Mouse (Mus musculus) neural tube, embryonic 11.5 days (tissue): ENCODE data around the gene Fam20a. TPM values are rescaled to one million over a fixed set of nuclear protein-coding genes. Genes with fewer than 3 reads are reported as not detected.

ENCODE experiments used
- ATAC-seq: fragments of 200-750 bp; cut with Nextera tagmentation; 2 replicates; pipeline ENCODE4 v1.8.0; 2017; ENCODE audit warnings: moderate number of reproducible peaks, mild to moderate bottlenecking, moderate TSS enrichment, moderate library complexity; ENCODE audit not compliant: insufficient read depth, low FRiP score, low TSS enrichment
- DNase-seq: peaks from one replicate; pipeline ENCODE4 v3.0.0-alpha.2; 2015; ENCODE audit warnings: low spot score
- H3K27ac ChIP-seq: fragments of 300-500 bp; sonication (generic); 2 replicates; pipeline ENCODE4 v1.5.1; 2014; ENCODE audit warnings: low read depth, mild to moderate bottlenecking, low read length
- H3K27me3 ChIP-seq: fragments of 300-500 bp; sonication (generic); 2 replicates; pipeline ENCODE4 v1.6.1; 2014; ENCODE audit warnings: mild to moderate bottlenecking, low read length, mixed read lengths; ENCODE audit not compliant: control insufficient read depth, insufficient read depth
- H3K36me3 ChIP-seq: fragments of 300-500 bp; sonication (generic); 2 replicates; pipeline ENCODE4 v1.6.1; 2014; ENCODE audit warnings: mild to moderate bottlenecking, low read length, moderate library complexity, mixed read lengths; ENCODE audit not compliant: control insufficient read depth, insufficient read depth
- H3K4me1 ChIP-seq: fragments of 300-500 bp; sonication (generic); 2 replicates; pipeline ENCODE4 v1.6.1; 2014; ENCODE audit warnings: low read length, mixed read lengths; ENCODE audit not compliant: control insufficient read depth, insufficient read depth
- H3K4me2 ChIP-seq: fragments of 300-500 bp; sonication (generic); 2 replicates; pipeline ENCODE4 v1.6.1; 2014; ENCODE audit warnings: low read depth, mild to moderate bottlenecking, moderate library complexity
- H3K4me3 ChIP-seq: fragments of 300-500 bp; sonication (generic); 2 replicates; pipeline ENCODE4 v1.5.1; 2014; ENCODE audit warnings: low read depth, low read length
- H3K9ac ChIP-seq: fragments of 300-500 bp; sonication (generic); 2 replicates; pipeline ENCODE4 v1.6.1; 2014; ENCODE audit warnings: mild to moderate bottlenecking, low read length
- H3K9me3 ChIP-seq: fragments of 300-500 bp; sonication (generic); 2 replicates; pipeline ENCODE4 v1.6.1; 2016; ENCODE audit warnings: low read length; ENCODE audit not compliant: control insufficient read depth
- WGBS: fragments of 180-500 bp; shearing (Covaris S2); extraction: QIAGEN DNeasy Blood & Tissue Kit; methylation state at CpG from one replicate; pipeline ENCODE4 v1.1.7; 2014; 5-methylcytosine and 5-hydroxymethylcytosine counted together
- polyA plus RNA-seq: library from polyadenylated mRNA; unstranded; fragments of >200 nt; fragmentation: Nextera tagmentation; extraction: Ambion mirVana; gene quantifications from 2 replicates; pipeline ENCODE4 v1.2.1, GENCODE M21; 2014

Gene Fam20a
- polyA plus RNA-seq, 1 experiment from 2014 or later: 0.92 TPM

DNA sequence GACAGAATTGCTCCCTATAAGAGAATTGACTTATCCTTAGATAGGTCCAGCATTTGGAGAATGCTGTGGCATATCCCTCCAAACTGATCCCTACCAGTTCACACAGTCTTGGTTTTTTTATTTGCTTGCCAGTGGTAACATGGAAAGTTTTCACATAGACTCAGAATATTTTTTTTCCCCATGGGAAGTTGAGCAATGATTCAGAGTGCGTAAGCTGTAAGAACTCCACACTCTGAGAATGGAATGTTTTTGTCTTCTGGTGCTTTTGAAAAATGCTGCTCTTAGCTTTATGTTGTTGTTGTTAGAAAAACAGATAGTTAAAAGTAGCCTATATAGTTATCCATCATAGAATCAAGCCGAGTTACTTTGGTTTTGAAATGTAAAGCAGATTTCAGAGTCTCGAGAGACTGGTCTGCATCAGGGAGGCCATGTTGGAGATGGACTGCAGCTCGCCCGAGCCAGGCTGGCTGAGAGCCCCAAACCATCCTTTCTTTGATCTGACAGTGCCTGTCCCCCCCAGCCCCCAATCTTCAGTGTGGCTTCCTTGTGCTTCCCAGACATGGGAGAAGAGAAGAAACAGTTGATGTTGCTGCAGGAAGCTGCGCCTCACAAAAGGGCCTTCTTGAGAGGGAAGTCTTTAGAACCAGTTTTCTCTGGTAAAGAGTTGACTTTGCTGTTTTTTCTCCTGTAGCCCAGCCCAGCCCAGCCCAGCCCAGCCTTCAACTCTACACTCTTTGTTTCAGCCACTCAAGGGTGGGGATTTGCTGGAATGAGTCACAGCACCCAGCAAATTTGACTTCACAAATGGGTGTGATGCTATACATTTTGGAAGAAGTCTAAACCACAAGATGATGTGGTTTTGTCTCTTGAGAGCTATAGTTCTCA, 50.7 kb downstream of the Fam20a start:
- H3K4me1 ChIP-seq: no peaks in the 10 kb centered on the region
- no peak overlapping the region for H3K4me2 ChIP-seq
- no peaks in the 10 kb centered on the region for H3K27me3 ChIP-seq
- WGBS: 85% methylated on average over 6 of the region's 6 CpGs
- DNase-seq: no peak
- peaks cover 8% of the 10 kb centered on the region for H3K36me3 ChIP-seq
- H3K9ac ChIP-seq: no peak overlapping the region
- H3K4me3 ChIP-seq: no peak overlapping the region
- no peaks in the 10 kb centered on the region for H3K9me3 ChIP-seq
- H3K27ac ChIP-seq: no peak overlapping the region
- no peak for ATAC-seq

GRCm38 (mm10) chr11:109670026-109670916, 51.8 kb downstream of the Fam20a start:
- H3K9ac ChIP-seq: no peak overlapping the region
- WGBS: 72% methylated on average over 14 of the region's 14 CpGs
- no peaks in the 10 kb centered on the region for H3K9me3 ChIP-seq
- no peak overlapping the region for H3K4me3 ChIP-seq
- H3K4me2 ChIP-seq: no peak overlapping the region
- no peaks in the 10 kb centered on the region for H3K4me1 ChIP-seq
- peak; percentile 42; the same call in 1 of the 2 replicates for ATAC-seq
- peaks cover 12% of the 10 kb centered on the region for H3K36me3 ChIP-seq
- no peak overlapping the region for H3K27ac ChIP-seq
- H3K27me3 ChIP-seq: no peaks in the 10 kb centered on the region
- peak; percentile 38 for DNase-seq

- no peak overlapping the region for H3K9ac ChIP-seq
- H3K9me3 ChIP-seq: no peaks in the 10 kb centered on the region
- H3K4me2 ChIP-seq: no peak overlapping the region
- DNase-seq: no peak
- H3K4me3 ChIP-seq: no peak overlapping the region
- no peak overlapping the region for H3K27ac ChIP-seq
- H3K36me3 ChIP-seq: peaks cover 15% of the 10 kb centered on the region
- H3K27me3 ChIP-seq: no peaks in the 10 kb centered on the region
- 95% methylated on average over 8 of the region's 8 CpGs for WGBS
- H3K4me1 ChIP-seq: no peaks in the 10 kb centered on the region
- no peak for ATAC-seq
Measured at GRCm38 (mm10) chr11:109669149-109669708, 52.9 kb downstream of the Fam20a start.

GRCm38 (mm10) chr11:109668115-109668725, 53.9 kb downstream of the Fam20a start:
- H3K27me3 ChIP-seq: no peaks in the 10 kb centered on the region
- H3K4me1 ChIP-seq: no peaks in the 10 kb centered on the region
- no peak overlapping the region for H3K4me2 ChIP-seq
- WGBS: 86% methylated on average over 8 of the region's 8 CpGs
- ATAC-seq (no peak), DNase-seq (no peak)
- H3K9ac ChIP-seq: no peak overlapping the region
- no peaks in the 10 kb centered on the region for H3K9me3 ChIP-seq
- H3K4me3 ChIP-seq: no peak overlapping the region
- H3K36me3 ChIP-seq: peaks cover 21% of the 10 kb centered on the region
- no peak overlapping the region for H3K27ac ChIP-seq

- no peaks in the 10 kb centered on the region for H3K27me3 ChIP-seq
- H3K27ac ChIP-seq: no peak overlapping the region
- WGBS: 93% methylated on average over 19 of the region's 19 CpGs
- DNase-seq: no peak
- H3K4me1 ChIP-seq: no peaks in the 10 kb centered on the region
- H3K9ac ChIP-seq: no peak overlapping the region
- no peak for ATAC-seq
- H3K4me2 ChIP-seq: no peak overlapping the region
- H3K9me3 ChIP-seq: no peaks in the 10 kb centered on the region
- peaks cover 25% of the 10 kb centered on the region for H3K36me3 ChIP-seq
- H3K4me3 ChIP-seq: no peak overlapping the region
Measured at GRCm38 (mm10) chr11:109667371-109667770, 54.7 kb downstream of the Fam20a start.

DNA sequence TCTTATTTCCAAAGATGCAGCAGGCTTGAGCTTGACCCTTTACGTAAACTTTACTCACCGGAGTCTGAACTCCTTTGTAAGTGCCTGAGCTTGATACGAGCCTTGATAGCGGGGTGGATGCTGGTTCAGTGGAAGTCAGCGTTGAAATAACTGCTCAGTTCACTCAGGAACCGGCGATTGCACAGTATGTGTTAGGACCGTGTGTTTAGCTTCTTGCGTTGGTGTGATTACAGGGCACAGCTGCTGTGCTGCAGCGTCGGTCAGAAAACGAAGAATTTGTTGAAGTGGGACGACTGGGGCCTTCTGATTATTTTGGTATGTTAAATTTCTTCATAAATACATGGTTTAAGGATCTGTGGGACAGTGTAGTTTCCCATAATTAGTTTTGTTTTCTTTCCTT, 55.7 kb downstream of the Fam20a start:
- peaks cover 25% of the 10 kb centered on the region for H3K36me3 ChIP-seq
- ATAC-seq: no peak
- H3K9me3 ChIP-seq: no peaks in the 10 kb centered on the region

DNA sequence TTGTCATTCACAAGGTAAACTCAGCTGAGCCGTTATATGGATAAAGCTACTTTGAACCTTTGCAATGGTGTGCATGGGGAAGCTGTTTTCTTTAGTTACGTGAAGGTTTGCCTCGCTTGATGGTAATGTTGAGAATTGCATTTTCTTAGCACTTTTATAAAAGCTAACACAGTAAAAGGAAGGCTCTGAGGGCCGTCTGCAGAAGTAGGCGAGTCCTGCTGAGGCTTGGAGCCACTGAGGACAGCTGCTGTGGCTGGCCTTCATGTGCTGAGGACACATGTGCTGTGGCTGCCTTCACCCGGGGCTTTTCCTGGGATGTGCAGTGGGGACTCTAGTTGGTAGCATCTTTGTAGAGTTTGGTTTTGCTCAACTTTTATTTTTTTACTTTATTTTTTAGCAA, 56.7 kb downstream of the Fam20a start:
- H3K36me3 ChIP-seq: peaks cover 28% of the 10 kb centered on the region
- H3K27me3 ChIP-seq: no peaks in the 10 kb centered on the region
- H3K4me1 ChIP-seq: no peaks in the 10 kb centered on the region
- no peak overlapping the region for H3K9ac ChIP-seq
- WGBS: 87% methylated on average over 6 of the region's 6 CpGs
- DNase-seq: no peak
- no peaks in the 10 kb centered on the region for H3K9me3 ChIP-seq
- no peak for ATAC-seq
- no peak overlapping the region for H3K27ac ChIP-seq
- H3K4me3 ChIP-seq: no peak overlapping the region
- H3K4me2 ChIP-seq: no peak overlapping the region

More for the DNA sequence above, 55.7 kb downstream of the Fam20a start:
- Histone ChIP-seq H3K4me2 (no peak overlapping the region), H3K4me3 (no peak overlapping the region), H3K27me3 (no peaks in the 10 kb centered on the region), H3K27ac (no peak overlapping the region), H3K4me1 (no peaks in the 10 kb centered on the region), H3K9ac (no peak overlapping the region)
- WGBS: 93% methylated on average over 13 of the region's 13 CpGs
- DNase-seq: no peak

DNA sequence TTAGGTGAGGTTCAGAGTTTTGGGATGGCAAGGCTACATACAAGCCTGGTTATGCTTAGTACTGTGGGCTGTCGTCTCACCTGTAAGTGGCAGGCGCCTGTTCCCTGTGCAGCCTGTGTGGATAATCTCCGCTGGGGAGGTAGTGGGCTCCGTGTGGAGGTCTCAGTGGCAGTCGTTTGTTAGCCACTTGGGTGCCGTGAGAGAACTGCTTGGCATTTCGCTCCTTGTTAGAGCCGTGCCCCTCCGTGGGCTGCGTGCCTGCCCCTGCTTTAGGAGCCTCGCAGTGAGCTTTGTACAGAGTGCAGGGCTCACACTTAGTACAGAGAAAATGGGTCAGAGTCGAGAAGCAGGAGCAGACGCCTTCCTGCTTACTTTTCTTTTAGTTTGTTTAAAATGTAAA, 57.8 kb downstream of the Fam20a start:
- DNase-seq: no peak
- H3K36me3 ChIP-seq: peaks cover 34% of the 10 kb centered on the region
- WGBS: 92% methylated on average over 13 of the region's 13 CpGs
- H3K9me3 ChIP-seq: no peaks in the 10 kb centered on the region
- no peak overlapping the region for H3K27ac ChIP-seq
- no peaks in the 10 kb centered on the region for H3K27me3 ChIP-seq
- no peak overlapping the region for H3K9ac ChIP-seq
- ATAC-seq: no peak
- no peak overlapping the region for H3K4me3 ChIP-seq
- no peaks in the 10 kb centered on the region for H3K4me1 ChIP-seq
- no peak overlapping the region for H3K4me2 ChIP-seq
